Mouse (Mus musculus) embryonic fibroblast, embryonic 13.5 days (primary cell): Measurements from ENCODE around the gene Itgav.

Experiments
- CTCF ChIP-seq: IDR thresholded peaks from 2 replicates; pipeline ENCODE4 v1.5.1; 2011; ENCODE audit warnings: mild to moderate bottlenecking, control low read depth, low read length, moderate library complexity, borderline replicate concordance; ENCODE audit not compliant: insufficient read depth
- POLR2A ChIP-seq: IDR thresholded peaks from 2 replicates; pipeline ENCODE4 v1.6.1; 2011; ENCODE audit warnings: low read depth, mild to moderate bottlenecking, control low read depth, low read length, moderate library complexity

DNA sequence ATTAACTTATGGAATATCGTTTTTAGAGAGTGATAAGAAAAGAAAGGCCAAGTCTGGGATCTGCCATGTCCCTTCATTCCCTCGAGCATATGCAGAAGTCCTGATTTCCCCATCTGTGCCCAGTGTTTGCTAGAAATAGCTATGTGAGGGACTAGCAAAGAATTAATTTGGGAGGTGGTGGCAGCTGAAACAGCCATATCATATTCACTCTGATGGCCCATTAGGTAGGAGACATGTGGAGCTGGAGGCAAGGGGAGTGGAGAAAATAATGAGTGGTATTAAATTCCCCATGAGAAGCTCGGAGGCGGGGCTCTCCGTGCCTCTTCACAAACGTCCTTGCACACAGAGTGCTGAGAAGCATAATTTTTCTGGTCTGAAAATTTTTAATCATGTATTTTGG is 92.0 kb downstream of the Itgav start:
- TF ChIP-seq POLR2A, result no peak
- no peak for TF ChIP-seq CTCF
